Mouse (Mus musculus) forebrain, embryonic 11.5 days (tissue): ENCODE results near the gene Reck. TPM values are rescaled to one million over a fixed set of nuclear protein-coding genes. Genes with fewer than 3 reads are reported as not detected.

Experiments
- ATAC-seq: fragments of 200-750 bp; cut with Nextera tagmentation; replicated peaks from 2 replicates; pipeline ENCODE4 v1.8.0; 2017; ENCODE audit warnings: moderate TSS enrichment; ENCODE audit not compliant: low FRiP score
- DNase-seq: peaks from one replicate; pipeline ENCODE4 v3.0.0-alpha.2; 2017; ENCODE audit warnings: low spot score
- H3K27ac ChIP-seq: fragments of 300-500 bp; sonication (generic); 2 replicates; pipeline ENCODE4 v1.5.1; 2014; ENCODE audit warnings: low read depth, low read length
- H3K27me3 ChIP-seq: fragments of 300-500 bp; sonication (generic); 2 replicates; pipeline ENCODE4 v1.6.1; 2014; ENCODE audit warnings: mild to moderate bottlenecking, low read length, mixed read lengths; ENCODE audit not compliant: control insufficient read depth, insufficient read depth
- H3K36me3 ChIP-seq: fragments of 300-500 bp; sonication (generic); 2 replicates; pipeline ENCODE4 v1.6.1; 2014; ENCODE audit warnings: mild to moderate bottlenecking, low read length, moderate library complexity, mixed read lengths; ENCODE audit not compliant: control insufficient read depth, insufficient read depth
- H3K4me1 ChIP-seq: fragments of 300-500 bp; sonication (generic); replicated peaks from 2 replicates; pipeline ENCODE4 v1.6.1; 2014; ENCODE audit warnings: low read length, mixed read lengths; ENCODE audit not compliant: control insufficient read depth, insufficient read depth
- H3K4me2 ChIP-seq: fragments of 300-500 bp; sonication (generic); 2 replicates; pipeline ENCODE4 v1.6.1; 2014; ENCODE audit warnings: low read depth, mild to moderate bottlenecking, low read length, moderate library complexity, mixed read lengths; ENCODE audit not compliant: severe bottlenecking
- H3K4me3 ChIP-seq: fragments of 300-500 bp; sonication (generic); 2 replicates; pipeline ENCODE4 v1.5.1; 2014; ENCODE audit warnings: low read depth, low read length
- H3K9ac ChIP-seq: fragments of 300-500 bp; sonication (generic); 2 replicates; pipeline ENCODE4 v1.6.1; 2014; ENCODE audit warnings: low read length
- H3K9me3 ChIP-seq: fragments of 300-500 bp; sonication (generic); 2 replicates; pipeline ENCODE4 v1.6.1; 2016; ENCODE audit warnings: low read length, mixed read lengths; ENCODE audit not compliant: control insufficient read depth
- WGBS: fragments of 180-500 bp; shearing (Covaris S2); extraction: QIAGEN DNeasy Blood & Tissue Kit; methylation state at CpG from one replicate; pipeline ENCODE4 v1.1.7; 2014; 5-methylcytosine and 5-hydroxymethylcytosine counted together
- polyA plus RNA-seq: library from polyadenylated mRNA; unstranded; fragments of >200 nt; fragmentation: Nextera tagmentation; extraction: Ambion mirVana; gene quantifications from 2 replicates; pipeline ENCODE4 v1.2.1, GENCODE M21; 2014

Reck gene
- polyA plus RNA-seq, 1 experiment from 2014 or later: 11.3 TPM

GRCm38 (mm10) chr4:43925125-43925524 is 49.8 kb downstream of the Reck start:
- Histone ChIP-seq H3K9me3 (no peaks in the 10 kb centered on the region), H3K27ac (no peak overlapping the region), H3K4me2 (no peak overlapping the region), H3K9ac (no peak overlapping the region), H3K4me1 (no peaks in the 10 kb centered on the region), H3K36me3 (peaks cover 4% of the 10 kb centered on the region; the same call in 1 of the 2 replicates), H3K27me3 (no peaks in the 10 kb centered on the region), H3K4me3 (no peak overlapping the region)
- DNase-seq (no peak), ATAC-seq (no peak)
- WGBS: 83% methylated on average over 6 of the region's 6 CpGs

DNA sequence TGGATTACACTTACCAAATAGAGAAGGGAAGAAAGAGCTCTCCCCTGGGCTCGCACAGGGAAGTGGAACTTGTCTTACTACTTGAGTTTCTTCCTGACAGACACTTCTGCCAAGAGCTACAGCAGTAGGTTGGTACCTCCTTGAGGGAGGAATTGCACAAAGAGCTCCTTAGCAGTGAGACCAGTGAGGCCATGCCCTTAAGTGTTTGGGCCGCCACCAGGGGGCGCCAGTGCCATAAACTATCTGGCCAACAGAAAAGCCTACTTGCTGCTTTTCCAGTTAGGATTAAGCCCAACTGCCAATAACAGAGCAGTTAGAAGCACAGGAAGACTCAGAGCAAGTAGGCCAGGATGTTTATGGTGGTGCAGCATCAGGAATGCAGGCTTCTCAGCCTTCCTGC is 50.4 kb downstream of the Reck start:
- Histone ChIP-seq H3K9ac (no peak overlapping the region), H3K4me1 (no peaks in the 10 kb centered on the region), H3K4me3 (no peak overlapping the region), H3K27ac (no peak overlapping the region), H3K4me2 (no peak overlapping the region), H3K9me3 (no peaks in the 10 kb centered on the region), H3K36me3 (peaks cover 4% of the 10 kb centered on the region; the same call in 1 of the 2 replicates), H3K27me3 (no peaks in the 10 kb centered on the region)
- DNase-seq: peak; percentile 92
- no peak for ATAC-seq
- 13% methylated on average over 3 of the region's 3 CpGs for WGBS

DNA sequence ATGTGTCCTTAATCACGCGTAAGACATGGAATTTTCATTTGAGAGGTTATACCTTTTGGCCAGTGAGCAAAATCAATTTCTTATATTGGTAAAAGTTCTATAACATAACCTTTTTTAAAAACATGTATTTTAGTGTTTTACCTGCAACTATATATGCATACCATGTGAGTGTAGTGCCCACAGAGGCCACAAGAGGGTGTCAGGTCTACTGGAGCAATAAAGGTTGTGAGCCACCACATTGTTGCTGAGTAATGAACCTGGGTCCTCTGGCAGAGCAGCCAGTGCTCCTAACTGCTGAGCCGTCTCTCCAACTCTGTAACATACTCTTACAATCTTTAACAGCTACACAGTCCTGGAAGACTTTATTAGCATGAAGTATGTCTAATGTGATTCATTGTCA is 52.5 kb downstream of the Reck start:
- Histone ChIP-seq H3K9ac (no peak overlapping the region), H3K4me1 (no peaks in the 10 kb centered on the region), H3K36me3 (peaks cover 4% of the 10 kb centered on the region; the same call in 1 of the 2 replicates), H3K4me2 (no peak overlapping the region), H3K9me3 (no peaks in the 10 kb centered on the region), H3K27ac (no peak overlapping the region), H3K4me3 (no peak overlapping the region), H3K27me3 (no peaks in the 10 kb centered on the region)
- no peak for ATAC-seq
- 93% methylated on average over 3 of the region's 3 CpGs for WGBS
- no peak for DNase-seq

DNA sequence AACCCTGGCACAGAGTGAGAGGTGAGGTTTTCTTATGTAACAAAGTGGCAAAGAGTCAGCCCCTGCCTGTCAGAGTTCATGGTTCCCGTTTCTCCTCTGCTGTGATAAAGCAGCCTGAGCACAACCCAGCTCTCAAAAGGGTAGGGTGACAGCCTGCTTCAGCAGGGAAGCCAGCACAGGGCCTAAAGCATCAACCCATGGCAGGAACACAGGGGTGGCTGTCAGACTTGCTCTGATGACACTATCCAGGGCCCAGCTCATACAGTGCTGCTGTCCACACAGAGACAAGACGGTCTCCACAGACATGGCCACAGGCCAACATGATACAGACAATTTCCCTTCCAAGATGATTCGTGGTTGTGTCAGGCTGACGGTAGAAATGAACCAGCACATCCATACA is 56.5 kb downstream of the Reck start:
- no peaks in the 10 kb centered on the region for H3K27me3 ChIP-seq
- no peaks in the 10 kb centered on the region for H3K4me1 ChIP-seq
- no peak overlapping the region for H3K9ac ChIP-seq
- DNase-seq (no peak), ATAC-seq (no peak)
- 90% methylated on average over 4 of the region's 4 CpGs for WGBS
- no peak overlapping the region for H3K4me2 ChIP-seq
- H3K4me3 ChIP-seq: no peak overlapping the region
- no peaks in the 10 kb centered on the region for H3K9me3 ChIP-seq
- peaks cover 4% of the 10 kb centered on the region; the same call in 1 of the 2 replicates for H3K36me3 ChIP-seq
- H3K27ac ChIP-seq: no peak overlapping the region

- ATAC-seq: no peak
- no peaks in the 10 kb centered on the region for H3K4me1 ChIP-seq
- H3K27ac ChIP-seq: no peak overlapping the region
- no peak for DNase-seq
- H3K4me2 ChIP-seq: no peak overlapping the region
- WGBS: 93% methylated on average over 4 of the region's 4 CpGs
- H3K4me3 ChIP-seq: no peak overlapping the region
- H3K9ac ChIP-seq: no peak overlapping the region
- no peaks in the 10 kb centered on the region for H3K27me3 ChIP-seq
- no peaks in the 10 kb centered on the region for H3K9me3 ChIP-seq
- H3K36me3 ChIP-seq: no peaks in the 10 kb centered on the region
Observed at GRCm38 (mm10) chr4:43936186-43936585, 60.9 kb downstream of the Reck start.

- ATAC-seq (no peak), DNase-seq (no peak)
- Histone ChIP-seq H3K4me2 (no peak overlapping the region), H3K9me3 (no peaks in the 10 kb centered on the region), H3K4me3 (no peak overlapping the region), H3K27ac (no peak overlapping the region), H3K27me3 (no peaks in the 10 kb centered on the region), H3K9ac (no peak overlapping the region), H3K36me3 (no peaks in the 10 kb centered on the region), H3K4me1 (no peaks in the 10 kb centered on the region)
- whole genome bisulfite sequencing: 84% methylated on average over 14 of the region's 14 CpGs
Observed at GRCm38 (mm10) chr4:43936749-43937674, 61.7 kb downstream of the Reck start.

DNA sequence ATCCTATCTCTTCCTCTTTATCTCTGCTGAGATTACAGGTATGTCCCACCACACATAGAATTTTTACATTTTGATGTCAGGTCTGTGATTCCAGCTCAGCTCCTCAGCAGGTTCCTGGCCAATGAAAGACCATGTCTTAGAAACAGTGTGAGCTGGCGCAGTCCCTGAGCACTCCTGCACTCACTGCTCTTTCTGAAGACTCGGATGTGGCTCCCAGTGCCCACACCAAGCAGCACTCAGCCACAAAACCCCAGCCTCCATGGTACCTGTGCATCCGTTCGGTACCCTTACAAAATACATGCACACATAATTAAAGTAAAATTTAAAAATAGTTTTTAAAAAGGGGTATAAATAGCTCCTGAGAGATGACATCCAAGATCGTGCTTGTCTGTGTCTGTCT is 66.0 kb downstream of the Reck start:
- ATAC-seq: no peak
- Histone ChIP-seq H3K36me3 (no peaks in the 10 kb centered on the region), H3K27ac (no peak overlapping the region), H3K27me3 (no peaks in the 10 kb centered on the region), H3K4me1 (no peaks in the 10 kb centered on the region), H3K9ac (no peak overlapping the region), H3K4me3 (no peak overlapping the region), H3K4me2 (no peak overlapping the region), H3K9me3 (no peaks in the 10 kb centered on the region)
- no peak for DNase-seq
- WGBS: 93% methylated on average over 5 of the region's 5 CpGs

DNA sequence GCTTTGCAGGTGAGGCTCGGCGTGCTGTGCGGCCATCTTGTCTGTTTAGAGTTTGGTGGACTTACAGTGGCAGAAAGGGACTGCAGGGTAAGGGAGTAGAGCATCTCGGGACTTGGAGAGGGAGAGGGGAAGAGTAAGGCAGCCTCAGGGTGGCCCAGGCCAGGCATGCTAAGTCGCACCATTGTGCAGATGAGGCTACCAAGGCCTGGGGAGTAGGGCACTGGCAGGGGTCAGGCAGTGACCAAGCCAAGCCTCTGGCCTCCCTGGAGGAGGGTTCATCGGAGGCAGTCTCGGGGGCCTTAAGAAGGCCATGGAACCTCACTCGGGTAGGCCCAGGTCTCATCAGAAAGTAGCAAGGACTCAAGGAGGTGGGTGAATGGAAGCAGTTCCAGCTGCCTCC is 67.1 kb downstream of the Reck start:
- Histone ChIP-seq H3K4me2 (no peak overlapping the region), H3K9ac (no peak overlapping the region), H3K36me3 (no peaks in the 10 kb centered on the region)

DNA sequence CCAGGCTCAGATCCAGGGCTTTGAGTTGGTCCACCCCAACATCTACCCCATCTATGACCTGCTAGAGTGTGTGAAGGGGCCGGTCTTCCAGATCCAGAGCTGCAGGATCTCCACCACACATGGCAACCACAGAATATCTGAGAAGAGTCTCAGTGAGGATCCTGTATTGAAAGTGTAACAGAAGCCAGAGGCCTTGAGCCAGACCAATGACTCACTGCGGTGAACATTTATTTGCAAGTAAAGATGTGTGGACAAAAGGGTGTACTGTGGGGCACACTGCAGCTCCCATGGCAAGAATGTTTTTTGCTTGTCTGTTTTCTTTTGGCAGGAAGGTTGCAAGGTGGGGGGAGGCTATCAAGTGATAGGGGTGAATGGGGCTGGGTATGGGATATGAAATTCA is 72.2 kb downstream of the Reck start:
- no peaks in the 10 kb centered on the region for H3K4me1 ChIP-seq
- H3K9me3 ChIP-seq: no peaks in the 10 kb centered on the region
- 100% methylated on average over 2 of the region's 2 CpGs for WGBS
- no peak overlapping the region for H3K4me3 ChIP-seq
- H3K36me3 ChIP-seq: no peaks in the 10 kb centered on the region
- no peak overlapping the region for H3K27ac ChIP-seq
- no peak overlapping the region for H3K4me2 ChIP-seq
- DNase-seq (no peak), ATAC-seq (no peak)
- no peak overlapping the region for H3K9ac ChIP-seq
- no peaks in the 10 kb centered on the region for H3K27me3 ChIP-seq

More for the DNA sequence above, 67.1 kb downstream of the Reck start:
- Histone ChIP-seq H3K9me3 (no peaks in the 10 kb centered on the region), H3K4me3 (no peak overlapping the region), H3K27me3 (no peaks in the 10 kb centered on the region), H3K27ac (no peak overlapping the region), H3K4me1 (no peaks in the 10 kb centered on the region)
- DNase-seq (no peak), ATAC-seq (no peak)
- WGBS: 80% methylated on average over 8 of the region's 8 CpGs
